Mouse (Mus musculus): Measurements from ENCODE around the gene Col27a1.

Col27a1 gene

DNA sequence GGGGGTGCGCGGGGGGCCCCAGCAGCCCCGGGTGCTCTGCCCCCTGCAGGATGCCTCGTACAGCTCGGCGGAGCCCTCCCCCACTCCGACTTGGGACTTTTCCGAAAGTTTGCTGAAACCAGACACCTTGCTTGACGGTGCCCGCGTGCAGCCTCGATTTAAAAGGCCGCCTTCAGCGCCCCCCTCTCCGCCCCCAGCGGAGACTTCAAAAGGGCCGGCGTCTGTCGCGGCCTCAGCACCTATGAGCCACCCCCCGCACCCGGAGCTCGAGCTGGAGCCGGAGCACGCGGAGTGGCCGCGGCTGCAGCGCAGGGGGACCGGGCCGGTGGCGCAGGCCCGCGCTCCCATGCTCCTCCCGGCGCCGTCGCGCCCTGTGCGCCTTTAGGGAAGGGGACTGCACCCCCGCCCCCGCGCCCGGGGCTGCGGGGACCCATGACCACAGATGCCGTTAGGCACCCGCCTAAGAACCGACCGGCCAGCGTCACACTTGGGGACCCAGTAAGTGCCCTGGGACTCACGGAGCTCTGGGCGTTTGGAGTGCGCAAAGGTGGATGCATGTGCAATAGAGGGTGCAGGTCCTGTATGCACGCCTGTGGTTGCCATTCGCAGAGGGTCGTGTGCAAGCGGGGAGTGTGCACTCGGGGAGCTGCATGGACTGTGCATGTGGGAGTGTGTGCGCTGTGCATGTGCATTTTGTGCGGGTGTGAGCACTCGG, at the start of gene Col27a1:
Gene Col27a1, plus strand, starts transcription at position 98 of the 715 bp plus-strand sequence.
- in situ Hi-C loops (cut with MboI, MseI): no loop called here

DNA sequence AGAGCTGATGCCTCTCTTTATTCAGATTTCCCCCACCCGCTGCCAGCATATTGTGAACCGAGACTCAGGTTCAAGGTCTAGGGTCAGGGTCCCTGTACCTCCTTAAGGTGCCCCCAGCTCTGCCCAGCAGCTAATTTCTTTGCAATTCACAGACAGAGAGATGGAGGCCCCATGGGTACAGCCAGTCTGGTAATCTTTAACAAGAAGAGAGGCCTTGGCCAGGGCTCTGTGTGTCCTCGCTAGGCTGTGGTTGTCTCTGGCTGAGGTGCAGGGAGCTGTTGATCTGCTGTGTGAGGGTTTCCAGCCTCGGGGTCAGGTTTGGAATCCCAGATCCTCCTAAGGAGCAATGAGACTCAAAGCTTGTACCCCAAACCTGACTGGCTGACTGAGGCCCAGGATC, 48.2 kb upstream of the Col27a1 start:
- in situ Hi-C loops (cut with MboI, MseI): loop anchor here (10.0 kb wide), 1 partner anchor 139 kb away; no protein-coding TSS in a partner anchor

DNA sequence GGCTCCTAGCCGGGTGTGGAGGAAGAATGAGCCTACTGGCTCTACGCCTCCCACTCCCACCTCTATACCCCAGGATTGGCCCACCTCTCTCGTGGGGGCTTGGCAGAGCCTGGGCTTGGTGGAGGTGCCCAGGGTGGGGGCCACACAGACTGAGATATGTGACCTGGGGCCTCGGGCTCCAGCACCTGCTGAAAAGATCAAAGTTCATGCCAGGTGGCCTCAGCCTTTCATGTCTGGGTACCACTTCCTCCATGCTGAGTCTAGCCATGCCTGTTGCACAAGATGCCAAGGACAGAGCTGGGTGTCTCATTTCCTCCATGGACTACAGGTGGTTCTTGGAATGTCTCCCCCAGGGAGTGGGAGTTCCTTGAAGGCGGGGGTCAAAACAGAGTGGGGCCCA, 47.5 kb upstream of the Col27a1 start:
- in situ Hi-C loops (cut with MboI, MseI): loop anchor here (10.0 kb wide), 1 partner anchor 138 kb away; no protein-coding TSS in a partner anchor

DNA sequence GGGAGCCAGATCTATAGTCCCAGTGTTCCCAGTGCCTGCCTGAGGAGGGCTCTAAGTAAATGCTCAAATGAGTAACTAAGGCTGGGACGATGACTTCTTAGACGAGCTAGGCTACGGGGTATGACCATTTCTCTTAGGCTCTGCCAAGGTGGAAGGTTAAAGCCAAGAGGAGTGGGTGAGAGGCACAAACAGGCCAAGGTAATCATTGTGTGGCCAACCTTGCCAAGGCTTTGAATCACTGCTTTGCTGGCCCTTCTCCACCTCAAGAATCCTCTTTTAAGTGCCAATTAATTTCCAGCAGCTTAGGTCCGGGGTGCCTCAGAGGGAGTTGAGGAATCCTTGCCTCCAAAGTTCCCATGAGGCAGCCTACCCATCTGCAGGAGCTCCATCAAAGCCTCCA, 43.7 kb upstream of the Col27a1 start:
- in situ Hi-C loops (cut with MboI, MseI): no loop called here

DNA sequence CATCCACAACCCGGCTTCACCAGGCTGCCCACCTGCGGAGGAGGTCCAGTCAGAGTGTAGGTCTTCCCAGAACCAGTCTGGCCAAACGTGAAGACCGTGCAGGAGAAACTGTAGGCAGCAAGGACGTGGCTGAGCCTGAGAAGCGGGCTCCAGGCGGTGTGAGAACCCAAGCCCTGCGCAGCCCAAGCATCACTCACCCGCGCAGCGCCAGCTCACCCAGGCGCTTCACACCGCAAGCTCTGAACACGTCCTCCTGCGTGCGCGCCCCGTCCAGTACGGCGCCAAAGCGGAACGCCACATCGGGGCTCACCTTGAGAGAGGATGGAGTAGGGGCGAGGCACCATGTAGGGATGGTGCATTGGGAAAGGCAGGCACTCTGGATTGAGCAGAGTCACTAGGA, 42.7 kb upstream of the Col27a1 start:
- in situ Hi-C loops (cut with MboI, MseI): no loop called here

DNA sequence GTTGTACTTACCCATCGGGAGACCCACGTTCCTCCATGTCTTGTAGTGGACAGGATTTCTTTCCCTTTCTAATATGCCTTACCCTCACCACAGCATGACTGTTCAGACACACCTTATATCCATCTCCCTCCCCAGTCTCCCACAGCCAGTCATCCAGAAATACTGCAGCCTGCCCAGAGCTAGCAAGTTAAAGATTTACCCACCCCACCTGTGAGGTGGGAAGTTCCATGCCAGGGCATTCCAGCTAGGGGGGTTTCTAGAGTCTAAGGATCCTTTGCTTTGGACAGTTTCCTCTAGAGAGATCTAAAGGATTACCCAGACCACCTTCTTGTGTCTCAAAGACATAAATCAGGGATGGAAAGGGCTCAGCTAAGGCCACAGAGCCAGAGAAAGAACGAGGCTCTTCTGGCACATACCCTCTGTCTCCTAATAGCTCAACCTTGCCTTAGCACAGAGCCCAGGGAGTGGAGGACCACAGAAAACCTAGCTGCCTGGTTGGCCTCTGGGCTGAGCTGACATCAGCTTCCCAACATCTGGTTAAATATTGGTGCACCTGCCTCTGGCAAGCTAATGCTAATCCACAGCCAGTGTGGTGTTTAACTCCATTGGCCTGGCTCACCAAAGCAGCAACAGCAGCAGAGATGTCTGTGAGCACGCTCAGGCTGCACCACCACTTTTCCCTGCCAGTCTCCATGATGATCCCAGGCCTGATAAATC, 41.7 kb upstream of the Col27a1 start, which contains the start of gene Kif12:
Gene Kif12, minus strand, starts transcription at position 163 of the 717 bp plus-strand sequence.
- in situ Hi-C loops (cut with MboI, MseI): no loop called here

DNA sequence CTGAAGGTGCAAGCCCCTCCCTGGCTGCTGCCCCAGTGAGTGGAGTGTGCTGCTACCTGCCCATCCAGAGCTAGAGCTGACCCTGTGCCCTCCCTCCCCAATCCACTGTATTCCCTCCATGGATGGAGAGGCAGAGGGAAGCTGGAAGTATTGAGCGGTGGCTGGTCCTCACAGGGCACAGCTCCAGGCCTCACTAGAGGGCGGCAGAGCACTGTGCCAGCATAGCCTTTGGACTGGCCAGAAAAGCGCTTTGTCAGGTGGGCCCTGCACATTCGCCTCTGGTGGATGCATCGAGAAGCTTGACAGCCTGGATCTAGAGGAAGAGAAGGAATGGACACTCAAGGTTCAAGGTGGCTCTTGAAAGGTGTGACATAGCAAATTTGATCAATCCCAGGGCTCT, 32.2 kb upstream of the Col27a1 start:
- in situ Hi-C loops (cut with MboI, MseI): loop anchor here (5.0 kb wide), 1 partner anchor 136 kb away; no protein-coding TSS in a partner anchor

DNA sequence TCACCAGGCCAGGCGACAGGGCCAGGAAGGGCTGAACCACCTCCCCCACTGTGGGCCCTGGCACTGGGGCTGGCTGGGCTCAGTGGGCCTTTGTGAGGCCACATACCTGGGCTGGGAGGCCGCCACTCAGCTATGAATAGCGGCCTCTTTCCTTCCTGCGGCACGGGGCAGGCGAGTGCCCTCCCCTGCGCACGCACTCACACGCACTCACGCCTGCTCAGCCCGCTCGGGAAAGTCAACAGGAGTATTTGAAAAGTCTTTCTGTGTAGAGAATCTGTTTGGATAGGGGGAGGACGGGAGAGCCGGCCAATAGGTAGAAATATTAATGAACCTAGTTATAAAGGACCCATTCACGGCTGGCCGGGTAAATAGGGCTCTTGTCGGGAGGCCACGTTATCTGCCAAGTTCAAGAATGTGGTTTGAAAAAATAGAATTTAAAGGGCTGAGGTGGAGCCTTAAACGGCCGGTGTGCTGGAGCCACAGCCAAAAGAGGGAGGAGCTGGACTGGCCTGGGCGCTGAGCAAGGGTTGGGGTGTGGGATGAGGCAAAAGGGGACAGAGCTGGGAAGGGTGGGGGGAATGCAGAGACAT, 27.4 kb upstream of the Col27a1 start:
- in situ Hi-C loops (cut with MboI, MseI): no loop called here

DNA sequence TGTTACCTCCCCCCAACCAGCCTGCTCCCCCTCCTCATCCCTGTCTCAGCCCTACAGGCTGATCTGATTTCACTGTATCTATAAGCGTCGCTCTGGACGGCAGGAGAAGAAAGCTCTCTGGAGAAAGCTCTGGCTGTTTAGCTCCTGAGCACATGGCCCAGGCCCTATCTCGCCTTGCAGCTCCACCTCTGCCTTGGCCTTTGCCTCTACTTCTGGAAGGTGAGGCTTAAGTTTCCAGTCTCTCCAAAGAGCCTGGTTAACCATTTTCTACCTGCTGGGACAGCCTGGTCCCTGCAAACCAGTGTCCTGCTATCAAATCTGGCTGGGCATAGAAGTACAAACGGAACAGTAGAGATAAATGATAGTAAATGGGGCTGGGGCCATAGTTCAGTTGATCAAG, 22.2 kb upstream of the Col27a1 start:
- in situ Hi-C loops (cut with MboI, MseI): no loop called here

DNA sequence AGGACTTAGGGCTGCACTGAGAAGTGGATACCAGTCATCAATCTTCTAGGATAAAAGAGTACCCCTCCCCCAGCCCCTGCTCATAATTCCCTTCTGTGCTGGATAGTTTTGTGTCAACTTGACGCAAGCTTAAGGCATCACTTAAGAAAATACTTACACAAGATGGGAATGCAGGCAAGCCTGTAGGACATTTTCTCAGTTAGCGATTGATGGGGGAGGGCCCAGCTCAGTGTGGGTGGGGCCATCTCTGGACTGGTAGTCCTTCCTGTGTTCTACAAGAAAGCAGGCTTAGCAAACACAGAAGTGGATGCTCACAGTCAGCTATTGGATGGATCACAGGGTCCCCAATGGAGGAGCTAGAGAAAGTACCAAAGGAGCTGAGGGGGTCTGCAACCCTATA, 19.4 kb upstream of the Col27a1 start:
- in situ Hi-C loops (cut with MboI, MseI): no loop called here

DNA sequence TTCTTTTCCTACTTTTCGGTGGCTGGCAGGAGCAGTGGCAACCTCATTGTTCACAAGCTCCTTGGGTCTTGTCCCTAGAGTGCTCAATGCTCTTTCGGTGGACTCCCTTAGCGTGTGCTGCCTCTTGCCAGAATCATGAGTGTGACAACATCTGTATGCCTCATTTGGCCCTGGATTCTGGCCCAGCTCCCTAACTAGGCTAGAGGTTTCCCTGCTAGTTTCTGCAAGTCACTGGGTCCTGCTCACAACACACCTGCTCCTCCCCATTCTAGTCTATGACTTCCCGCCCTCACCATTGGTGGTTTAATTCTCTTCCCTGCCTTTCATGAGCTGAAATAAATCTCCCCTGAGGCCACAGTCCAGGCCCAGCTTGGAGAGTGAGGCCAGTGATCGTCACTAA, 14.4 kb upstream of the Col27a1 start:
- in situ Hi-C loops (cut with MboI, MseI): no loop called here

DNA sequence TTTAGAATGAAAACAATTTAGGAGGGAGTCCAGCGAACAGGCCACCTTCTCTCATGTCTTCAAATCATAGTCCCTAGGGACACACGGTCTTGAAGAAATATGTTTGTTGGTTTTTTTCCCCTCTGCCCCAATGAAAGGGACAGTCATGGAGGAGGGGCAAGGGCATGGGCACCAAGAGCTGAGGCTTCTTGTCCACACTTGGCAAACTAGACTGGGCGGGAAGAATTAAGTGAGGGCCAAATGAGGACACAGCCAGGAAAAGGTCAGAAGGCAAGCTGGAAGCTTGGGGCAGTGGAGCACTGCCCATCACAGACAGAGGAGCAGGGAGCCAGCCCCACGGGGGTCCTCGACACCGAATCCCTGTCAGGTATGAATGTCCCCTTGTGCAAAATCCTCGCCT, 9.9 kb upstream of the Col27a1 start:
- in situ Hi-C loops (cut with MboI, MseI): no loop called here

DNA sequence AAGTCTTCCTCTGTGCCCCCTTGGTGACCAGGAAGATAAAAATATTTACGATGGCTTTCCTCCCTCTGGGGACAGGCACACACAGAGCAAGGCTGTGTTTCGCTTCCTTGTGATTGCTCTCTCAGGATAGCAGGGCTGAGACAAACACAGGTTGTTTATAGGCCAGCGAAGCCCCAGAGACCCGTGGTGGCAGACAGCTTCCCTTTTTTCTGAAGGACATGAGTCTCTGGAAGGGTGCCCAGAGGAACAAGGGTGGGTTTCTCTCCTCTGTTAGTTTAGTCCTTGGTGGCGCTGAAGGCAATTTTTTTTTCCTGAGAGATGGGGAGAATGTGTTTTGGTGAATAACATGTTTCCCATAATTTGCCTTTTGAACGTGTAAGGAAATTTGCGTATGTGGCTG, 8.2 kb upstream of the Col27a1 start:
- in situ Hi-C loops (cut with MboI, MseI): no loop called here

DNA sequence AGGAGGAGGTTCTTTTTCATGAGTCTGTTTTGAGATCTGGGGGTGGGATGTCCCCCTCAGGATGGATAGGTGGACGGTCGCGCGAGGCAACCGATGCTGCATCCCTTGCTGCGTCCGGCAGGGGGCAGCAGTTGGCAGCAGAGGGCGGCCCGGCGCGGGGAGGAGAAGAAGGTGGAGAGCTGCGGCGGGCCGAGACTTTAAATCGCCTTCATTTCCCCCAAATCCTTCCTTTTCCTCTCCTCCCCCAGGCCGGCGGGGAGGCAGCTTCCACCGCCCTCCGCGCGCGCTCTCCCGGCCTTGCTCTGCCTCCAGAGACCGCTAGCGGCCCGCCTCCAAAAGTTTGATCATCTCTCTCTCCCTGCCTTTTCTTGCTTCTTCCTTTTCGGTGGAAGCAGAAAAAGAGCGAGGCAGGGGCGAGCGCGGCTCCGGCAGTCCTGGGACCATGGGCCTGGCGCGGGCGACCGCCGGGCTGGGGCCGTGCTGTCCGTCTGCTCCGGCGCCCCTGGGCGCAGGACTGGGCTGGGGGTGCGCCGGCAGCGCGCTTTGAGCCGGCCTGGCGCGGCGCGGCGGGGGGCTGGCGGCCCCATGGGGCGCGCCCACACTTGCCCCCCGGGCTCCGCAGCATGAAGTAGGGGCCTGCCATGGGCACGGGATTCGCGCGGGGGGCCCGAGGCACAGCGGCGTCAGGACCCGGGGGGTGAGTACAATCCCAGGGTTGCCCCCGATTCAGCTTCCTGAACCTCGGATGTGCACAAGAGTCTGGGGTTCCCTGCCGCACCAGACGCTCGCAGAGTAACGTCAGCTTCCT, 1.6 kb downstream of the Col27a1 start:
- in situ Hi-C loops (cut with MboI, MseI): loop anchor here (5.0 kb wide), 1 partner anchor 92 kb away; no protein-coding TSS in a partner anchor

DNA sequence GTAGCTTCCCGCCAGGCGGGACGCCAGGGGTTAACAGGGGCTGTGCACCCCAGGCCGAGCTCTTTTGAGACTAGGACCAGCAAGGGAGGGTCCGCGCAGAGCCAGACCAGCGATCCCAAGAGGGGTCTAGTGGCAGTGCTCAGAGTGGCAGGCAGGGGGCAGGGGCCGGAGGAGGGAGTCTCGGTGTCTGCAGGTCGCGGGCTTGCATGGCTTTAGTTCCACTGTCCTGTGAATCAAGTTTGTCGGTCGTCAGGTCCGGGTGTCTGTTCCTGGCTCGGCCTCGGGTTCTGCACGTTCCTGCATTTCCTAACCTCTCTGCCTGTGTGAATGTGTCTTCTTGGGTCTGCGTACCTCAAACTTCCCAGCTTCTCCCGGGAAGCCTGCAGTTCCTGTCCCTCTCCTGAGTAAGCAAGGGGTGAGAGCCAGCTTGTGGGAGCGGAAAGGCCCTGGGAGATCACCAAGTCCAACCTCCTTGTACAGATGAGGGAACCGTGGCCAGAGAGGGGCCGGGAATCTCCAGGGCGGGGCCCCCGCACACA, 2.3 kb downstream of the Col27a1 start:
- in situ Hi-C loops (cut with MboI, MseI): loop anchor here (5.0 kb wide), 1 partner anchor 91 kb away; no protein-coding TSS in a partner anchor

DNA sequence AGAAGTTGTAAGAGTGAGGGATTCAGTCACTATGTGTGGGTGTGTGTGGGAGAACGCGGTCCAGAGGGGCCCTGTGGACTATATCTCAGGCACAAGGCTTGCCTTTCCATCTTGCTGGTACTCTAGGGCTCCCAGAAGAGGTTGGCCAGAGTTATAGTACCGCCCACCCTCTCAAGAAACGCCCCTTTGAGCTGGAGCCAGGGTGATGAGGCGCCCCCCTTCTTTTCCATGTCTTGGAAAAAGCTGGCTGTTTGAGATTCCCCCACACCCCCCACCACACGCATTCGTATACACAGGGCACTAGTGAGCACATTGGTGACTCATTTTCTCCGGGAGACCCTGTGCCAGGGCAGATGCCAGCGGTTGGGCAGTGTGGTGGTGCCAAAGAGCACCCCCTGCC, 2.8 kb downstream of the Col27a1 start:
- in situ Hi-C loops (cut with MboI, MseI): loop anchor here (5.0 kb wide), 1 partner anchor 91 kb away; no protein-coding TSS in a partner anchor

DNA sequence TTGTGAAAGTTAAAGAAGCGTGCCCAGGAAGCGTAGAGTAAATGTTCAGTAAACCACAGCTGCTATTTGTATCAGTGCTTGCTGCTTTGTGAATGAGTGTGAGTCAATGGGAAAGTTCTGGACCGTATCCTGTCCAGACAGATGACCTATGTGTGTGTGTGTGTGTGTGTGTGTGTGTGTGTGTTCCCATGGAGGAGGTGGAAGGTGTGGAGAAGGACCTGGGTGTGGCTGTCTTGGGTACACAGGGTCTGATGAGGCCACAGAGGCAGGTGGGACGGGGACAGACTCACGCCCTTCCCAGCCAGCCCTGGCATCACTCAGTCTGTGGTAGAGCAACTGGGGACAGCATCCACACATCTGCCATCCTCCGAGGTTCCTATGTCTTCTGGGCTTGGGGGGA, 3.7 kb downstream of the Col27a1 start:
- in situ Hi-C loops (cut with MboI, MseI): loop anchor here (5.0 kb wide), 1 partner anchor 90 kb away; no protein-coding TSS in a partner anchor

DNA sequence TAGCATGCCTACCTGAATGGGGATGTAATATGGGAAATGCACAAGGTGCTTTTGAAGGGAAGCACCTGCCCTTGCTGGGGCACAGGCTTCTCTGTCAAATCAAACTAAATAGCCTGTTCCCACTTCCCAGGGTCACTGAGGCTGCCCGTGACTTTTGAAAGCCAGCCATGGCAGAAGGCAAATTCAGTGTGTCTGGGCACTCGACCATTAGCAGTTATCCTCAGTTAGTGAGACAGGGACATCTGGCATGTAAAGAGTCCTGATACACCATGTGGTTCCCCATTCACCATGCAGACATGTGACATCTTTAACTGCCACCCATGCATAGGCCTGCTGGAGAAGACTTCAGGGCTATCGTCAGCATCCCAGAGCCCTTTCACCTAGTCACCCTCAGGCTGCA, 5.3 kb downstream of the Col27a1 start:
- in situ Hi-C loops (cut with MboI, MseI): loop anchor here (5.0 kb wide), 1 partner anchor 88 kb away; no protein-coding TSS in a partner anchor

DNA sequence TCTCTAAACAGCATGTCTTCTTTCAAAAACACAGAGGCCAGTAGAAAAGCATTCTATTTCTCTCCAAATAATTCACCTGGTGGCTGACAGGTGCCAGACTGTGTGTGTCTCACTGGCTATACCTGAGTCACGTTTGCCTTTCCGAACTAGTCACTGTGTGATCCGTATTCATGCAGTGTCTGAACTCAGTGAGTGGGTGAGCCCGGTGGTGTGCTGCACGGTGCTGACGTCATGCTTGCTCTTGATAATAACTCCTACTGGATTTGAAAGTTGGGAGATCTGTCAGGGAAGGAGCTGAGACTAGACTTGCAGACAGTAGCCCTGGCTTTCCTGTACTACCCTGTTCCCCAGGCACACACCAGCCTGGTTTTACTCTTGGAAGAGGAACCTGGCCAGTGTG, 5.8 kb downstream of the Col27a1 start:
- in situ Hi-C loops (cut with MboI, MseI): loop anchor here (5.0 kb wide), 1 partner anchor 88 kb away; no protein-coding TSS in a partner anchor

DNA sequence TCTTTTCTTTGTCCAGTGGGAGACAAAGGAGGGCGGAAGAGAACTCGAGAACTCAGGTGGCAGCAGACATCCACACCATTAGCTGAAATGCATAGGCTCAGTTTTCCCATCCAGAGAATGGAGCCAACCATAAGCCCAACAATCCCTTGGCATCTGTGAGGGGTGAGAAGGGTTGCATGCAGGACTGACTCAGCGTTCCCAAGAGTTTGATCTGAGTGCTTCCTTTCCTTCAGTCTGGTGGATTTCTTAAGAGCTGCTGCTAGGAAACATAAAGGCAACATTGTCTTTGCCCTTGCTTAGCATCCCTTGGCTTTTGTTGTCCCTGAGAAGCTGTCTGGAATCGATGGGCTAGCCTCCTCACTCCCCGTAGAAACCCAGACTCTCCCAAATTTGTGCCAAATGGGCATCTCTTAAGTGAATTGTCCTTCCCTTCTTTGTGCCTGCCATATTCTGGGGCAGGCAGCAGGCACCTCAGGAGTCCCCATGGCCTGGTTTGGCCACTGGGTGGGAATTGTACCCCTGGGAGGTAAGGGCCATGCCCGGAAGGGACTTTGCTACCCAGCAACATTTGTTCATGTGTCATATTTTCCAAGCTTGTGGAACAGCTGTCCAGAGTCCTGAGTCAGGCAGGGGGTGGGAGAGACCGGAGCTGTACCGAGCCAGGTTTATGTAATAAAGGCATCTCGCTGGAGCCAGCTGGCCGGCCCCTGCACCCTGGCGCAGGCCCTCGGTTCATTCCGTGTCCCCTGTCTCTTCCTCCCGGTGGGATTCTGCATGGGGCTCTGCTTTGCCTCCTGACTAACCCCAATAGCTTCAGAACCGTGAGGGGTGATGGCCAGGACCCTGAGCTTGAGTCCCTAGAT, 7.5 kb downstream of the Col27a1 start:
- in situ Hi-C loops (cut with MboI, MseI): no loop called here

All from T-helper 2 cell (primary cell).